Mouse (Mus musculus): Measurements from ENCODE around the gene Mtx1. TPM values are rescaled to one million over a fixed set of nuclear protein-coding genes. Genes with fewer than 3 reads are reported as not detected.

The Mtx1 gene
- 100 to 1,000 TPM in 1 of 3 experiments, 10 to 100 TPM in 2; 77.7 to 112 (median 94.3) TPM for polyA plus RNA-seq (2017; shearing (Covaris generic))

- no peak for ATAC-seq
These were observed at the start of gene Mtx1 for GRCm38 (mm10) chr3:89226900-89227299. TSS of gene Mtx1 (minus strand) at chr3:89227088.

- ATAC-seq, result no peak
These were observed 49.2 kb upstream of the Mtx1 start for GRCm38 (mm10) chr3:89276061-89276460.

- no peak for ATAC-seq
These were observed 44.9 kb upstream of the Mtx1 start for GRCm38 (mm10) chr3:89271760-89272159.

- no peak for ATAC-seq
These were observed 44.0 kb upstream of the Mtx1 start for GRCm38 (mm10) chr3:89270891-89271290.

- ATAC-seq, result peak; percentile 77
These were observed 43.3 kb upstream of the Mtx1 start, which contains the start of gene Slc50a1 for GRCm38 (mm10) chr3:89270051-89270755. TSS of gene Slc50a1 (minus strand) at chr3:89270570.

GRCm38 (mm10) chr3:89268916-89269315, 42.0 kb upstream of the Mtx1 start:
- ATAC-seq, result no peak

- ATAC-seq, result peak; percentile 93
These were observed 39.6 kb upstream of the Mtx1 start for GRCm38 (mm10) chr3:89266439-89266893.

GRCm38 (mm10) chr3:89262417-89262816, 35.5 kb upstream of the Mtx1 start:
- ATAC-seq, result no peak

- ATAC-seq, result no peak
These were observed 33.3 kb upstream of the Mtx1 start for GRCm38 (mm10) chr3:89260211-89260610.

GRCm38 (mm10) chr3:89259076-89259475, 32.2 kb upstream of the Mtx1 start, which contains the start of gene Dpm3:
TSS of gene Dpm3 (plus strand) at chr3:89259358.
- ATAC-seq, result no peak

- ATAC-seq, result no peak
These were observed 29.3 kb upstream of the Mtx1 start for GRCm38 (mm10) chr3:89256177-89256576.

- no peak for ATAC-seq
These were observed 28.1 kb upstream of the Mtx1 start for GRCm38 (mm10) chr3:89254994-89255393.

- peak; percentile 58 for ATAC-seq
These were observed 24.5 kb upstream of the Mtx1 start for GRCm38 (mm10) chr3:89251365-89251895.

GRCm38 (mm10) chr3:89250435-89251040, 23.6 kb upstream of the Mtx1 start:
- no peak for ATAC-seq

GRCm38 (mm10) chr3:89247466-89247865, 20.6 kb upstream of the Mtx1 start:
- no peak for ATAC-seq

- peak; percentile 80 for ATAC-seq
These were observed 19.6 kb upstream of the Mtx1 start, which contains the start of gene Trim46 for GRCm38 (mm10) chr3:89246261-89247100. TSS of gene Trim46 (minus strand) at chr3:89246309.

GRCm38 (mm10) chr3:89245688-89246171, 18.8 kb upstream of the Mtx1 start, which contains the start of gene Krtcap2:
TSS of gene Krtcap2 (plus strand) at chr3:89245966.
- peak; percentile 14 for ATAC-seq

- ATAC-seq, result no peak
These were observed 18.2 kb upstream of the Mtx1 start for GRCm38 (mm10) chr3:89244982-89245687.

- no peak for ATAC-seq
These were observed 17.5 kb upstream of the Mtx1 start for GRCm38 (mm10) chr3:89244158-89244981.

- ATAC-seq, result no peak
These were observed 16.7 kb upstream of the Mtx1 start for GRCm38 (mm10) chr3:89243609-89244008.

All from inflammation-experienced regulatory T-cells, adult 6 months (primary cell).